Mouse (Mus musculus) neural tube, embryonic 13.5 days (tissue): ENCODE results near the gene Usp20. TPM values are rescaled to one million over a fixed set of nuclear protein-coding genes. Genes with fewer than 3 reads are reported as not detected.
"Not testable (repeated sequence)": the region's sequence is repeated elsewhere in the genome, so short reads cannot be mapped to it uniquely, and the experiment has no call there.

Experiments
- ATAC-seq: fragments of 200-750 bp; cut with Nextera tagmentation; 2 replicates; pipeline ENCODE4 v1.8.0; 2017; ENCODE audit warnings: low read depth, mild to moderate bottlenecking, moderate TSS enrichment, moderate library complexity
- H3K27ac ChIP-seq: fragments of 300-500 bp; sonication (generic); replicated peaks from 2 replicates; pipeline ENCODE4 v1.5.1; 2015; ENCODE audit warnings: moderate library complexity, mild to moderate bottlenecking, inconsistent platforms
- H3K27me3 ChIP-seq: fragments of 300-500 bp; sonication (generic); 2 replicates; pipeline ENCODE4 v1.6.1; 2015; ENCODE audit warnings: mild to moderate bottlenecking, inconsistent platforms
- H3K36me3 ChIP-seq: fragments of 300-500 bp; sonication (generic); 2 replicates; pipeline ENCODE4 v1.6.1; 2015; ENCODE audit warnings: mild to moderate bottlenecking, inconsistent platforms
- H3K4me1 ChIP-seq: fragments of 300-500 bp; sonication (generic); replicated peaks from 2 replicates; pipeline ENCODE4 v1.6.1; 2015; ENCODE audit warnings: inconsistent platforms
- H3K4me2 ChIP-seq: fragments of 300-500 bp; sonication (generic); 2 replicates; pipeline ENCODE4 v1.6.1; 2015; ENCODE audit warnings: inconsistent platforms, mild to moderate bottlenecking, moderate library complexity
- H3K4me3 ChIP-seq: fragments of 300-500 bp; sonication (generic); 2 replicates; pipeline ENCODE4 v1.5.1; 2015; ENCODE audit warnings: mild to moderate bottlenecking, inconsistent platforms
- H3K9ac ChIP-seq: fragments of 300-500 bp; sonication (generic); 2 replicates; pipeline ENCODE4 v1.6.1; 2015; ENCODE audit warnings: moderate library complexity, mild to moderate bottlenecking, inconsistent platforms
- H3K9me3 ChIP-seq: fragments of 300-500 bp; sonication (generic); 2 replicates; pipeline ENCODE4 v1.6.1; 2016; ENCODE audit warnings: inconsistent platforms
- WGBS: fragments of 180-500 bp; shearing (Covaris S2); methylation state at CpG from one replicate; pipeline ENCODE4 v1.1.7; 2015; 5-methylcytosine and 5-hydroxymethylcytosine counted together
- polyA plus RNA-seq: library from polyadenylated mRNA; unstranded; fragments of >200 nt; fragmentation: Nextera tagmentation; extraction: Ambion mirVana; gene quantifications from 2 replicates; pipeline ENCODE4 v1.2.1, GENCODE M21; 2015

Usp20 gene
- polyA plus RNA-seq, result 48.9 and 49.6 TPM in 2 replicates

DNA sequence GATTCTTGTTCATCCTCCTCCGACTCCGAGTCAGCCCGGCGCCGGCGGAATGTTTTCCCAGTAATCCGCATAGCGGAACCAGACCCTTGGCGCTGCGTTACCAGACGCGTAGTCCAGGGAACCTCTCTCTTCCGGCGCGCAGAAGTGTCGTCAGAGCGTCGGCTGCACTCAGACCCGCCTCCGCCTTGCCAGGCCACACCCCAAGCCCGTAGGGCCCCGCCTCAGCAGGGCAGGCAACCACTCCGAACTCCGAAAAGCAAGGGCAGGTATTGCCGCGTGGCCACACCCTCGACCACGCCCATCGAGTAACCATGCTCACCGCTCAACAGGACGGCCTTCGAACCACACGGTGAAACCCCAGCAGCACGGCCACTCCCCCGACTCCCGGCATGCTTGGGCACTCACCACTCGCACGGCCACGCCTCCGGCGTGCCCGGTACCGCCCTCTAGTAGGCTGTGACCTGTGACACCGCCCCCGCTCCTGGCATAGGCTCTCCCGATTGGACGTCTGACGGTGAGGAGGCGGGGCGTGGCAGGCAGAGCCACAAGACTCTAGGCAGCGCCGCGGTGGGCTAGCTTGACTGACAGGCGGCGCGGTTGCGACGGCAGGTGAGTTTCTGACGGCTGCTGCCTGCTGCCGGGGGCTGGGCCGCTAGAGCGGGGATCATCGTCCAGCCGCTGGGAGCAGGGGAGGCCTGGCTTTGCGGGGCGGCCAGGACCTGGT lies at the start of gene Usp20, which contains the start of gene BC005624:
TSS of gene Usp20 (plus strand) at position 490 of the 724 bp plus-strand sequence.
TSS of gene BC005624 (minus strand) at position 412 of the 724 bp plus-strand sequence.
- Histone ChIP-seq H3K36me3 (peaks cover 33% of the 10 kb centered on the region), H3K4me2 (peak within 1 kb of the TSS; percentile 86), H3K4me1 (peaks cover 40% of the 10 kb centered on the region), H3K9me3 (no peaks in the 10 kb centered on the region), H3K27ac (peak within 1 kb of the TSS; percentile 85), H3K27me3 (no peaks in the 10 kb centered on the region), H3K9ac (peak within 1 kb of the TSS; percentile 86), H3K4me3 (peak within 1 kb of the TSS; percentile 85)
- peak; percentile 97 for ATAC-seq
- WGBS, result under 1% methylated on average over 66 of the region's 66 CpGs

DNA sequence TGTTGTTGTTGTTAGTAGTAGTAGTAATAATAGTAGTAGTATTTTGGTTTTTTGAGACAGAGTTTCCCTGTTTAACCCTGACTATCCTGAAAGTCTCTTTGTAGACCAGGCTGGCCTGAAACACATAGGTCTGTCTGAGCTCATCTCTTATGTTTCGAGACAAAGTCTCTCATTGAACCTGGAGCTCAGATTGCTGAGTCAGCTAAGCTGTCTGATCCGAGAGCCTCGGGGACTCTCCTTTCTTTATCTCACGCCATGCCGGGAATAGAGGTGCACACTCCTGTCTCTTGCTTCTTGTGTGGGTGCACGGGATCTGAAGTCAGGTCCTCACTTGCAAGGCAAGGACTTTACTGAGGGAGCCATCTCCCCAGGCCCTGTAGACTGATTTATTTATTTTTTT lies 49.0 kb upstream of the Usp20 start:
- Histone ChIP-seq H3K4me2 (no peak overlapping the region), H3K4me1 (peaks cover 14% of the 10 kb centered on the region), H3K36me3 (no peaks in the 10 kb centered on the region), H3K27me3 (no peaks in the 10 kb centered on the region), H3K9me3 (no peaks in the 10 kb centered on the region), H3K9ac (no peak overlapping the region), H3K4me3 (no peak overlapping the region), H3K27ac (no peak overlapping the region)
- no peak for ATAC-seq
- 66% methylated on average over 6 of the region's 6 CpGs for WGBS

DNA sequence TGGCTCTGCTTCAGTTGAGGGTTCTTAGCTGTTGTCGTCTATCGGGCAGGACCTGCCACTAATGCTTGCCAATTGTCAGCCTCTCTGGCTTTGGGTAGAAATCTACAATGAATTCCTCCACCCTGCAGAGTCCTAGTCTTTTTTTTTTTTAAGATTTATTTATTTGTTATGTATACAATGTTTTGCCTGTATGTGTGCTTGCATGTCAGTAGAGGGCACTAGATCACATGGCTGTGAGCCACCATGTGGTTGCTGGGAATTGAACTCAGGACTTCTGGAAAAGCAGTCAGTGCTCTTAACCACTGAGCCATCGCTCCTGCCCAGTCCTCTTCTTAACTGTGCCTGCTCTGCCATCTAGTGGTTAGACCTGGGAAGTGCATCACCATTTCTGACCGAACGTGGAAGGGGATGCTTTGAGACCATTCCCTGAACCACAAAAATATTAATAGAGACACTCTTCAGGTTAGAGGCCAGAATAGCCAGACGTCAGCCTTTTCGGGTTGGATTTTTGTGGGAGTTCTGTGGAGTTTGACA lies 48.1 kb upstream of the Usp20 start:
- no peak for ATAC-seq
- no peak overlapping the region for H3K4me3 ChIP-seq
- peaks cover 10% of the 10 kb centered on the region for H3K4me1 ChIP-seq
- WGBS, result 26% methylated on average over 7 of the region's 7 CpGs
- no peaks in the 10 kb centered on the region for H3K9me3 ChIP-seq
- H3K4me2 ChIP-seq, result no peak overlapping the region
- H3K36me3 ChIP-seq, result no peaks in the 10 kb centered on the region
- H3K9ac ChIP-seq, result no peak overlapping the region
- no peak overlapping the region for H3K27ac ChIP-seq
- no peaks in the 10 kb centered on the region for H3K27me3 ChIP-seq

DNA sequence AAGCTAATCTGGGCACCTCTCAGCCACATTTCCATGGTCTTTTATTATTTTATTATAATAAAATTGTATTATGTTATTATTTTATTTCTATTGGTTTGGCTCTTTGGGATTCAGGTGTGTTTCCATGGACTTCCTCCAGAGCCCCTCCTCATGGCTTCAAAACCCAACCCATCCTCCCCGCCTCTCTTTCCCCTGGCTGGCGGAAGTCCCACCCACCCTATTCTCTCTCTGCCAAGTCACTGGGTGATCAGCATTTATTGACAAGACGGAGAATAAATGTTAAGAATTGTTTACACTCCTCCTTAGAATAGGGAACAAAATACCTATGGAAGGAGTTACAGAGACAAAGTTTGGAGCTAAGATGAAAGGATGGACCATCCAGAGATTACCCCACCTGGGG lies 45.3 kb upstream of the Usp20 start:
- H3K27ac ChIP-seq, result no peak overlapping the region
- no peak overlapping the region for H3K4me3 ChIP-seq
- no peak overlapping the region for H3K4me2 ChIP-seq
- no peaks in the 10 kb centered on the region for H3K36me3 ChIP-seq
- WGBS, result 67% methylated on average over 3 of the region's 3 CpGs
- H3K9ac ChIP-seq, result no peak overlapping the region
- H3K4me1 ChIP-seq, result no peaks in the 10 kb centered on the region
- H3K9me3 ChIP-seq, result no peaks in the 10 kb centered on the region
- no peaks in the 10 kb centered on the region for H3K27me3 ChIP-seq
- ATAC-seq, result no peak

DNA sequence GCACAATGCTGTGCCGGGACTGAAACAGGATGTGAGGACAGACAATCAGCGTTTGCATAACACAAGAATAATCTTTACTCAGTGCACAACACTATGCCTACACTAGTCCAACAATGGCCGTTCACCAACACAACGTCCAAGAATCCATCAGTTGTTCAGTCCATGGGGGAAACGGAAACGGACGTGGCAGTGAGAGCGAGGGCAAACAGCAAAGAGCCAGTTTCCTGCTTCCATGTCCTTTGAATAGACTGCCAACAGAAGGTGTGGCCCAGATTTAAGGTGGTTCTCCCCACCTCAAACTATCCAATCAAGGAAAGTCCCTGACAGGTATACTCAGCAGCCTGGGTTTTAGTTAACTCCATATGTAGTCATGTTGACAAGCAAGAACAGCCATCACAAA lies 44.3 kb upstream of the Usp20 start:
- Histone ChIP-seq H3K36me3 (no peaks in the 10 kb centered on the region), H3K9me3 (no peaks in the 10 kb centered on the region), H3K4me3 (no peak overlapping the region), H3K27me3 (no peaks in the 10 kb centered on the region), H3K9ac (no peak overlapping the region), H3K4me1 (no peaks in the 10 kb centered on the region), H3K4me2 (no peak overlapping the region), H3K27ac (no peak overlapping the region)
- ATAC-seq, result no peak
- whole genome bisulfite sequencing, result 85% methylated on average over 8 of the region's 8 CpGs

DNA sequence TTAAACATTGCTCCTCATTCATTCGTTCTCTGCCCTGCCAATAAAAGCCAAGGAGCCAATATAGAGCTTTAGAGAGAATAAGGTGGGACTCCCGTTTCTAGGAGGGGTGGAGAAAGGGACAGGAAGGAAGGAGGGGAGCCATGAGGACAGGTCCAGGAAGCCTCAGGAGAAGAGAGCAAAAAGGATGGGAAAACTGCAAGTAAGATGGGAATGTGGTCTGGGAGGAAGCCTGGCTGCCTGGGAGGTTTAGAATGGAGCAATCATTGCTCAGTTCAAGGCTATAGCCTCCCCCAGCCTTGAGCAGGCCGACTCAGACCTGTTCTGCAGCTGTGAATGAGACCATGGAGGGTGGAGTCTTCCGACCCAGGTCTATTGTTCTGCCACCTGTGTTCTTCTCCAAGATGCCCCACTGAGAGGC lies 43.5 kb upstream of the Usp20 start:
- 50% methylated on average over 4 of the region's 4 CpGs for WGBS

DNA sequence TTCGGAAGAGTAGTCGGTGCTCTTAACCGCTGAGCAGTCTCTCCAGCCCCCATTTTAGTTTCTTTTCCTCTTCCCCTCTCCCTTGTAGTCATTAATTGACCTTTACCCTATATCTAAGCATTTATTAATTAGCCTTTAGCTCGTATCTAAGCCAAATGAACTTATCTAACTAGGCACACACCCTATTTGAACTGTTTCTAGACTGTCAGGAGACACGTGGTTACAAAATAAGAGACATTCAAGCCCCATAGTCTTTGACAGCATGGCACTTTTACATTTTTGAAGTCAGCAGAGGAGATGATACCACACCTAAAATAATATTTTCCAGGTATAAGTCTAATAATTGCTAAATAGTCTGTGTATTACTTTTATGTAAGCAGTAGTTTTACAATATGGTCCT lies 40.5 kb upstream of the Usp20 start:
- no peaks in the 10 kb centered on the region for H3K9me3 ChIP-seq
- 90% methylated on average over 5 of the region's 5 CpGs for WGBS
- H3K27ac ChIP-seq, result no peak overlapping the region
- H3K36me3 ChIP-seq, result no peaks in the 10 kb centered on the region
- ATAC-seq, result no peak
- H3K4me2 ChIP-seq, result no peak overlapping the region
- H3K4me1 ChIP-seq, result no peaks in the 10 kb centered on the region
- no peaks in the 10 kb centered on the region for H3K27me3 ChIP-seq
- H3K9ac ChIP-seq, result no peak overlapping the region
- H3K4me3 ChIP-seq, result no peak overlapping the region

More for the DNA sequence above, 43.5 kb upstream of the Usp20 start:
- Histone ChIP-seq H3K9me3 (no peaks in the 10 kb centered on the region), H3K4me3 (no peak overlapping the region), H3K27ac (no peak overlapping the region), H3K27me3 (no peaks in the 10 kb centered on the region), H3K4me1 (no peaks in the 10 kb centered on the region), H3K4me2 (no peak overlapping the region), H3K9ac (no peak overlapping the region), H3K36me3 (no peaks in the 10 kb centered on the region)
- ATAC-seq, result no peak

DNA sequence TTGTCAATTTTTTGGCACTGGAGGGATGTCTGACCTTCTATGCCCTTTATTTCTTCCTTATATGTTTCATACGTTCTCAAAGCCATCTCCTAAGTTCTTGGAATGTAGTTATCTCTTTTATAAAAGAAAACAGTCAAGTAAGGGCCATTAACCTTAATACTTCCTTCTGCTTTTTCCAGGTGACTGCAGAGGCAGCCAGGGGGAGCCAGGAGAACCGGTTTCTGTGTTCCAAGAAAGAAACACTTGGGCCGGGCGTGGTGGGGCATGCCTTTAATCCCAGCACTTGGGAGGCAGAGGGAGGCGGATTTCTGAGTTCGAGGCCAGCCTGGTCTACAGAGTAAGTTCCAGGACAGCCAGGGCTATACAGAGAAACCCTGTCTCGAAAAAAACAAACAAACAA lies 40.0 kb upstream of the Usp20 start:
- H3K9me3 ChIP-seq, H3K36me3 ChIP-seq, ATAC-seq, H3K27me3 ChIP-seq, H3K27ac ChIP-seq, H3K9ac ChIP-seq, H3K4me3 ChIP-seq, H3K4me1 ChIP-seq: not testable (repeated sequence)
- H3K4me2 ChIP-seq, result peak overlapping the region; percentile 51; the same call in 1 of the 2 replicates
- WGBS, result 56% methylated on average over 7 of the region's 7 CpGs

DNA sequence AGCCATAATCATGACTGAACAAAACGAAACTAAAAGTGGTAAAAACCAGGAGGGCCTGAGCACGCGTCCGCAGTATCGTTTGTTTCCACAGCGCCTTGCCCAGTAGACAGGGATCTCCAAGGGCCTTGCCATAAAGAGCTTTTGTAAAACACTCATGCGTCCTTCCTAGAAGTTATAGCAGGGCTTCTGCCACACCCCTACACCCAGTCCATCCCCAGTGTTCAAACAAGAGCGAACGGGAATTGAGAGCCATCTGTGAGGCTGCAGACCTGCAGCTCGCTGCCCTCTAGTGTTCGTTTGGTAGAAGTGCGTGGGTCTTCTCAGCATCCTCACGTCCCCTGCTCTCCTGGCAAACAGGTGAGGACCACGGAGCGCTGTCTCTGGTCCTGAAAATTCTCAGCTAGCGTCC lies 39.5 kb upstream of the Usp20 start:
- peak overlapping the region; percentile 27 for H3K4me3 ChIP-seq
- no peak overlapping the region; the same call in 1 of the 2 replicates for H3K9ac ChIP-seq

DNA sequence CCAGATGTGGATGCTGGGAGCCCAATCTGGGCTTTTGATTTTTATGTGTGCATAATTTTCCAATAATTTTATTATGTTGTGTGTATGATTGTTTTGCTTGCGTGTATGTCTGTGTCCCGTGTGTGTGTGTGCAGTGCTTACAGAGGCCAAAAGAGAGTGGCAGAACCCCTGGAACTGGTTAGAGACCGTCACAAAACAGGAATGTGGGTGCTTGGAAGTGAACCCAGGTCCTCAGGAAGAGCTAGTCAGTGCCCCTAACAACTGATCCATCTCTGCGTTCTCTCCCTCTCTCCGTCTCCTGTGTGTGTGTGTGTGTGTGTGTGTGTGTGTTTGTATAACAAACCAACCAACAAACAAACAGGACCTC lies 29.6 kb upstream of the Usp20 start:
- 41% methylated on average over 5 of the region's 5 CpGs for WGBS
- Histone ChIP-seq H3K4me1 (peaks cover 36% of the 10 kb centered on the region), H3K4me3 (peak overlapping the region; percentile 85), H3K9ac (peak overlapping the region; percentile 93; the same call in 1 of the 2 replicates), H3K9me3 (no peaks in the 10 kb centered on the region), H3K36me3 (peaks cover 25% of the 10 kb centered on the region), H3K4me2 (peak overlapping the region; percentile 92), H3K27me3 (peaks cover 3% of the 10 kb centered on the region; the same call in 1 of the 2 replicates), H3K27ac (peak overlapping the region; percentile 91)
- peak; percentile 48 for ATAC-seq

More for the DNA sequence above, 39.5 kb upstream of the Usp20 start:
- no peaks in the 10 kb centered on the region for H3K27me3 ChIP-seq
- peak overlapping the region; percentile 51 for H3K4me2 ChIP-seq
- WGBS, result 27% methylated on average over 16 of the region's 16 CpGs
- peak; percentile 59; the same call in 1 of the 2 replicates for ATAC-seq
- no peak overlapping the region for H3K27ac ChIP-seq
- H3K4me1 ChIP-seq, result no peaks in the 10 kb centered on the region
- H3K36me3 ChIP-seq, result no peaks in the 10 kb centered on the region
- H3K9me3 ChIP-seq, result no peaks in the 10 kb centered on the region

DNA sequence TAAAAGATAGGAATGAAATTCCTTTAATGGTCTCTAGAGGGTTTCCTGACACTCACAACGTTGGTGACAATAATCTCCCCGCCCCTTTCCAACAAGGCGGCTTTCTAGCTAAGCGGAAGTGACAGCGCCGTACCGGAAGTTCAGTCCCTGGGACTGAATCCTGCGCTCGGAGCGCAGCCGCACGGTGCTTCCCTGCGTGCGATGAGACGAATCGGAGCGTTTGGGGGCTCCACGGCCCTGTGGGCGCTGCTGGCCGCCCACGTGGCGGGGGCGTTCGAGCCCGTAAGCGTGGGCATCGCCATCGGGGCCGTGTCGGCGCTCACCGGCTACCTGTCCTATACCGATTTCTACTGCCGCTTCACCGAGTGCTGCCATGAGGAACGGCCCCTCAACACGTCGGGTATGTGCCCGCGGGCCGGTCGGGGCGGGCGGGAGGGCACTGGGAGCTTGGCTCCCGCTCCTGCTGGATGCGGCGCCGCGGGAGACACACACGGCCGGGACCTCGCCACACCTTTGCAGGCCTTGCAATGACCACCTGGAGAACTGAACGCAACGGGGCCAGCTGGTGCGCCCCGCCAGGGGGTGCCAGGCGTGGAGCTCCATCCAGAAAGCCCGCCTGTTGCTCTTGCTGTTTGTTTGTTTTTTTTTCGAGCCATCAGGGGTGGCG lies 29.1 kb upstream of the Usp20 start, which contains the start of gene Tor1b:
TSS of gene Tor1b (plus strand) at position 136 of the 667 bp plus-strand sequence.
- H3K4me3 ChIP-seq, result peak within 1 kb of the TSS; percentile 85
- peaks cover 30% of the 10 kb centered on the region for H3K36me3 ChIP-seq
- H3K27ac ChIP-seq, result peak within 1 kb of the TSS; percentile 91
- WGBS, result under 1% methylated on average over 60 of the region's 60 CpGs
- peaks cover 37% of the 10 kb centered on the region for H3K4me1 ChIP-seq
- peaks cover 3% of the 10 kb centered on the region; the same call in 1 of the 2 replicates for H3K27me3 ChIP-seq
- ATAC-seq, result peak; percentile 95
- no peaks in the 10 kb centered on the region for H3K9me3 ChIP-seq
- H3K4me2 ChIP-seq, result peak within 1 kb of the TSS; percentile 92
- H3K9ac ChIP-seq, result peak within 1 kb of the TSS; percentile 93

DNA sequence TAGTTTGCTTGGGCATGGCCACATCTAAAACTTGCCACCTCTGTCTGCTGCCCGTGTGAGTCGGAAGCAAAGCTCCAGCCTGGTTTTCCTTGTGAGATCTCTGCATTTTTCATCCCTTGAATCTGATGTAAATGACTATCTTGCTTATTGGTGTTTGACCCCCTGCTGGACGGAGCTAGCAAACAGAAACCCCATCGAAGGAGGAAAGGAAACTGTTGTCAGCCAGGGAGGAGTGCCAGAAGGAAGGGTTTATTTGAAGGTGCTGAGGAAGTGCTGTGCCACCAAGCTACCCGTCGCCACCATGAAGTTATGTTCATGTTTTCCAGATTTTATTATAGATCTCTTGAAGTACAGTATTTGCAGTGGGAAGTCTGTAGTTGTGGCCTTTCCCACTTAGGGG lies 27.3 kb upstream of the Usp20 start:
- peak overlapping the region; percentile 93 for H3K9ac ChIP-seq
- no peak overlapping the region for H3K27ac ChIP-seq
- H3K4me1 ChIP-seq, result peaks cover 37% of the 10 kb centered on the region
- no peak for ATAC-seq
- H3K4me3 ChIP-seq, result 0 out of 2 replicates have a peak overlapping the region, but pooled peaks have one; percentile 85
- H3K9me3 ChIP-seq, result no peaks in the 10 kb centered on the region
- peaks cover 3% of the 10 kb centered on the region; the same call in 1 of the 2 replicates for H3K27me3 ChIP-seq
- peaks cover 48% of the 10 kb centered on the region for H3K36me3 ChIP-seq
- WGBS, result 82% methylated on average over 6 of the region's 6 CpGs
- peak overlapping the region; percentile 92 for H3K4me2 ChIP-seq
